Mouse (Mus musculus): ENCODE measurements around the gene Tubd1. TPM values are rescaled to one million over a fixed set of nuclear protein-coding genes. Genes with fewer than 3 reads are reported as not detected.

Gene Tubd1
- polyA plus RNA-seq, 2 experiments = 7.1 to 10.5 TPM

DNA sequence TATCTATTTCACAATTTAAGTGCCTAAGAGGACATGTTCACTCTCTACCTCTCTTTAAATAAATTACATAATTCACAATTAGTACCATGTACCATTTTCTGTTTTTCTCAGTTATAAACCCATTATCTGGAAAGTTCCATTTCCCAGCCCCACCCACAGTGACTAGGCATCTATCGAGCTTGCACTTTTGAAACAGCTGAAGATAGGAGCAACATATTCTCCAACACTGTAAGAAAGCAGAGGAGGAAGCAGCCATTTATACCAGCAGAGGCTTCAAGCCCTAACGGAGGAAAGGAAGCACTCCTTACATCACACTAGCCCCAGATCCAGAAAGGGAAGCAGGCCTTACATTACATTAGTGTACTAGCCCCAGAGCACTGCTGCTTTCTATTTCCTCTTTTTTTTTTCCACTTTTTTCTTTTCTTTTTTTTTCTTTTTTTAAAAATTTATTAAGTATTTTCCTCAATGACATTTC, 69.3 kb downstream of the Tubd1 start:
- Histone ChIP-seq H3K27ac (replicated peaks; ENCODE audit: low read depth, low read length) (no peak overlapping the region), H3K9me3 (ENCODE audit: control insufficient read depth, low read length) (no peaks in the 10 kb centered on the region), H3K4me1 (ENCODE audit: control insufficient read depth, insufficient read depth, low read length) (no peaks in the 10 kb centered on the region), H3K27me3 (ENCODE audit: control insufficient read depth, insufficient read depth, low read length) (no peaks in the 10 kb centered on the region), H3K36me3 (ENCODE audit: control insufficient read depth, insufficient read depth, low read length) (no peaks in the 10 kb centered on the region), H3K9ac (ENCODE audit: low read depth, low read length, severe bottlenecking) (no peak overlapping the region), H3K4me2 (replicated peaks; ENCODE audit: low read depth, low read length, severe bottlenecking) (no peak overlapping the region), H3K4me3 (replicated peaks; ENCODE audit: low read length) (no peak overlapping the region)
- 71% methylated on average over 2 of the region's 2 CpGs for WGBS
- no peak for DNase-seq (ENCODE audit: low spot score)
- no peak for TF ChIP-seq POLR2A (IDR thresholded peaks at IDR 0.05; ENCODE audit: borderline replicate concordance, extremely low read depth, insufficient read depth, insufficient read length)
- no peak for ATAC-seq (ENCODE audit: low FRiP score, low read depth)

- H3K9ac ChIP-seq (ENCODE audit: low read depth, low read length, severe bottlenecking) = no peak overlapping the region
- H3K9me3 ChIP-seq (ENCODE audit: control insufficient read depth, low read length) = no peaks in the 10 kb centered on the region
- WGBS = 86% methylated on average over 5 of the region's 5 CpGs
- no peaks in the 10 kb centered on the region for H3K36me3 ChIP-seq (ENCODE audit: control insufficient read depth, insufficient read depth, low read length)
- H3K27ac ChIP-seq (replicated peaks; ENCODE audit: low read depth, low read length) = no peak overlapping the region
- H3K27me3 ChIP-seq (ENCODE audit: control insufficient read depth, insufficient read depth, low read length) = no peaks in the 10 kb centered on the region
- no peaks in the 10 kb centered on the region for H3K4me1 ChIP-seq (ENCODE audit: control insufficient read depth, insufficient read depth, low read length)
- ATAC-seq (ENCODE audit: low FRiP score, low read depth) (no peak), DNase-seq (ENCODE audit: low spot score) (no peak)
- H3K4me2 ChIP-seq (replicated peaks; ENCODE audit: low read depth, low read length, severe bottlenecking) = no peak overlapping the region
- no peak for TF ChIP-seq POLR2A (IDR thresholded peaks at IDR 0.05; ENCODE audit: borderline replicate concordance, extremely low read depth, insufficient read depth, insufficient read length)
- H3K4me3 ChIP-seq (replicated peaks; ENCODE audit: low read length) = no peak overlapping the region
Observed at GRCm38 (mm10) chr11:86614607-86615006, 69.8 kb downstream of the Tubd1 start.

MicroRNAs within 50 kb of the gene (microRNA counts, 519-probe panel; counts per million panel counts)
- 3,742 counts per million, percentile 76 among the panel's probes with 10 or more counts for microRNA mmu-miR-21

Small RNA genes lying within 50 kb of the gene (microRNA-seq; reads per million reads assigned to microRNA genes)
- gene Mir21a = 8,104 reads per million, percentile 93 among the genes with 10 or more reads in this experiment

Other genes starting within 250 kb of the Tubd1 start
- gene Med13, start 187.4 kb upstream of the Tubd1 start, polyA plus RNA-seq (2012; rRNA removed) = 19.4 and 24.1 TPM in 2 replicates
- 13.0 and 17.0 TPM in 2 replicates for gene Med13, start 187.4 kb upstream of the Tubd1 start, polyA plus RNA-seq (2014; fragmentation: Nextera tagmentation; extraction: Ambion mirVana)
- 20.2 and 20.4 TPM in 2 replicates for gene Rnft1, start 60.3 kb upstream of the Tubd1 start, polyA plus RNA-seq (2012; rRNA removed)
- 46.0 and 46.6 TPM in 2 replicates for gene Rnft1, start 60.3 kb upstream of the Tubd1 start, polyA plus RNA-seq (2014; fragmentation: Nextera tagmentation; extraction: Ambion mirVana)
- 26.6 and 33.5 TPM in 2 replicates for gene Rps6kb1, start 186 bp upstream of the Tubd1 start, polyA plus RNA-seq (2012; rRNA removed)
- 59.4 and 73.1 TPM in 2 replicates for gene Rps6kb1, start 186 bp upstream of the Tubd1 start, polyA plus RNA-seq (2014; fragmentation: Nextera tagmentation; extraction: Ambion mirVana)
- gene Vmp1, start 138.8 kb downstream of the Tubd1 start, polyA plus RNA-seq (2012; rRNA removed) = 39.9 and 49.5 TPM in 2 replicates
- gene Vmp1, start 138.8 kb downstream of the Tubd1 start, polyA plus RNA-seq (2014; fragmentation: Nextera tagmentation; extraction: Ambion mirVana) = 98.3 and 102 TPM in 2 replicates
- gene Ptrh2, start 139.0 kb downstream of the Tubd1 start, polyA plus RNA-seq (2012; rRNA removed) = 13.4 and 19.1 TPM in 2 replicates
- 31.3 and 32.3 TPM in 2 replicates for gene Ptrh2, start 139.0 kb downstream of the Tubd1 start, polyA plus RNA-seq (2014; fragmentation: Nextera tagmentation; extraction: Ambion mirVana)
- gene Cltc, start 212.6 kb downstream of the Tubd1 start, polyA plus RNA-seq (2012; rRNA removed) = 116 and 120 TPM in 2 replicates
- gene Cltc, start 212.6 kb downstream of the Tubd1 start, polyA plus RNA-seq (2014; fragmentation: Nextera tagmentation; extraction: Ambion mirVana) = 156 and 162 TPM in 2 replicates